ENCODE assay signal across 8 mouse cellular contexts in the genomic region with DNA sequence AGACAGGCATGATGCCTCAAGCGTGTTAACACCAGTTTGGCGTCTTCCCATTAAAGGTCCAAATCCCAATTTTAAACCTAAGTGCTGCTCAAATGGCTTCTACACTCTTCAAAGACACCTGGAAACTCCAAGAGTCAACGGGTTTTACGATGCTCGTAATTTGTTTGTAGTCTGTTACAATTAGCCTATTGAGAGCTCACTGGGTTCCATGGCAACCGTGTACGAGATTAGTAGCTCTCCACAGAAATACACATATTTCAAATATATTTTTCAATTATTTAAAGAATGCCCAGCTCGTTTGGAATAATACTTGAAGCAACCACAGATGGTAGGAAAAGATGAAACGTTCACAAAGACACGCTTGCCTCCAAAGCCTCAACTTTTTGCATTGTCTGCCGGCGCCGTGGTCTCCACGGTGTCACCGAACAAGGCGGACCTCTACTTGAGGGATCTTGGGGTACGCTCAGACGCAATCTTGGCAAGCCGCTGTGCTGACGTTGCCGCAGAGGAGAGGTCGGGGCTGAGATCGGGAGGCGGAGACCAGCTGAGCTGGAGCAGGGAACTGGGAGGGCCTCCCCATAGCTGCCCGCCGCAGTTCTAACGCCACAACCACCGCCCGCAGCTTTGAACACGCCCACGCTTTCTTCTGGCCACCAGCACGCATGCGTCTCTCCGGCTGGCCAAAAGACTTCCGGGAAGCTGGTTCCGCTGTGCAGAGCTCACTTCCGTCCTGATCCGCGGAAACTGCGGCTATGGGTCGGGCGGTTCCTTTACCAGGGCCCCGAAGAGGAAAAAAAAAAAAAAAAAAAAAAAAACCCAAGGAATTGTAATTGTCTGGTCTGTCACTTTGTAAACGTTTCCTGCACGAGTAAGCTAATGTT. TPM values are rescaled to one million over a fixed set of nuclear protein-coding genes. Genes with fewer than 3 reads are reported as not detected.
DNase-seq lines count a peak whose midpoint lies in the region; ATAC-seq and TF ChIP-seq lines count a peak whose summit lies in the region.

No protein-coding gene starts in this region.

- no peaks in the 10 kb centered on the region for H3K27me3 ChIP-seq in embryonic facial prominence, embryonic 13.5 days
- no peaks in the 10 kb centered on the region for H3K27me3 ChIP-seq in kidney, adult 2 months (replicated peaks; ENCODE audit: control insufficient read depth, insufficient read depth, low read length)
- no peaks in the 10 kb centered on the region for H3K27me3 ChIP-seq in limb, embryonic 12.5 days
- no peaks in the 10 kb centered on the region for H3K27me3 ChIP-seq in midbrain, embryonic 15.5 days (replicated peaks)
- no peaks in the 10 kb centered on the region for H3K27me3 ChIP-seq in spleen, adult 2 months (ENCODE audit: control insufficient read depth, insufficient read depth, low read length)

- H3K9me3 ChIP-seq in embryonic facial prominence, embryonic 13.5 days, result no peaks in the 10 kb centered on the region
- H3K9me3 ChIP-seq in limb, embryonic 12.5 days, result no peaks in the 10 kb centered on the region
- H3K9me3 ChIP-seq in midbrain, embryonic 15.5 days, result no peaks in the 10 kb centered on the region

- peak; percentile 88 for DNase-seq in 3134 (ENCODE audit: extremely low read depth, insufficient read length, low spot score)
- peak; percentile 94 to 96 for DNase-seq in adrenal gland, postnatal 36 days
- DNase-seq in heart, adult 18-20 months, result peak; percentile 95 to 98
- DNase-seq in kidney, adult 2 months, result peak; percentile 97
- DNase-seq in spleen, adult 2 months (ENCODE audit: low read depth in 1 of 2, low spot score in 2 of 2), result peak; percentile 88 to 92

- WGBS in embryonic facial prominence, embryonic 13.5 days, result 3% methylated on average over 45 of the region's 45 CpGs
- WGBS in kidney, adult 2 months, result 3% methylated on average over 45 of the region's 45 CpGs
- 2% methylated on average over 45 of the region's 45 CpGs for WGBS in limb, embryonic 12.5 days
- WGBS in midbrain, embryonic 15.5 days, result 2% methylated on average over 45 of the region's 45 CpGs
- 5% methylated on average over 45 of the region's 45 CpGs for whole genome bisulfite sequencing in spleen, adult 2 months

- peak overlapping the region; percentile 92 for H3K4me3 ChIP-seq in embryonic facial prominence, embryonic 13.5 days
- H3K4me3 ChIP-seq in kidney, adult 2 months (ENCODE audit: insufficient read depth, low read depth, low read length), result peak overlapping the region; percentile 88
- H3K4me3 ChIP-seq in limb, embryonic 12.5 days (replicated peaks), result peak overlapping the region; percentile 97
- peak overlapping the region; percentile 98 for H3K4me3 ChIP-seq in midbrain, embryonic 15.5 days
- peak overlapping the region; percentile 73 for H3K4me3 ChIP-seq in spleen, adult 2 months (ENCODE audit: extremely low read depth, insufficient read depth, insufficient read length)

- TF ChIP-seq POLR2A in kidney, adult 2 months (IDR thresholded peaks at IDR 0.05; ENCODE audit: low read depth, low read length), result peak; percentile 62
- TF ChIP-seq POLR2A in spleen, adult 2 months (IDR thresholded peaks at IDR 0.05; ENCODE audit: low read depth, low read length), result peak; percentile 39

- 0 out of 2 replicates have a peak, but pooled peaks cover 1% of the 10 kb centered on the region for H3K36me3 ChIP-seq in embryonic facial prominence, embryonic 13.5 days
- no peaks in the 10 kb centered on the region for H3K36me3 ChIP-seq in kidney, adult 2 months (ENCODE audit: control insufficient read depth, insufficient read depth, low read length)
- no peaks in the 10 kb centered on the region; the same call in 1 of the 2 replicates for H3K36me3 ChIP-seq in limb, embryonic 12.5 days
- H3K36me3 ChIP-seq in midbrain, embryonic 15.5 days (replicated peaks), result no peaks in the 10 kb centered on the region
- no peaks in the 10 kb centered on the region for H3K36me3 ChIP-seq in spleen, adult 2 months (ENCODE audit: control insufficient read depth, insufficient read depth, low read length)

- TF ChIP-seq CTCF in kidney, adult 2 months (conservative IDR thresholded peaks at IDR 0.05; ENCODE audit: insufficient read depth, insufficient read length, low read depth, low read length), result no peak
- no peak for TF ChIP-seq CTCF in spleen, adult 2 months (IDR thresholded peaks at IDR 0.05; ENCODE audit: extremely low read depth, insufficient read depth, insufficient read length, insufficient replicate concordance)

- peaks cover 20% of the 10 kb centered on the region for H3K4me1 ChIP-seq in embryonic facial prominence, embryonic 13.5 days
- H3K4me1 ChIP-seq in kidney, adult 2 months (ENCODE audit: control insufficient read depth, insufficient read depth, low read length), result peaks cover 6% of the 10 kb centered on the region; the same call in 1 of the 2 replicates
- peaks cover 20% of the 10 kb centered on the region for H3K4me1 ChIP-seq in limb, embryonic 12.5 days (replicated peaks)
- H3K4me1 ChIP-seq in midbrain, embryonic 15.5 days, result peaks cover 26% of the 10 kb centered on the region
- no peaks in the 10 kb centered on the region; the same call in 1 of the 2 replicates for H3K4me1 ChIP-seq in spleen, adult 2 months (ENCODE audit: control insufficient read depth, insufficient read depth, insufficient read length)

- peak; percentile 94 for ATAC-seq in embryonic facial prominence, embryonic 13.5 days (ENCODE audit: insufficient number of reproducible peaks, insufficient read depth, low FRiP score, low TSS enrichment, low read depth)
- ATAC-seq in limb, embryonic 12.5 days (ENCODE audit: insufficient number of reproducible peaks, insufficient read depth, low FRiP score, low TSS enrichment, low read depth), result peak; percentile 95
- peak; percentile 92 for ATAC-seq in midbrain, embryonic 15.5 days (replicated peaks)

- peak overlapping the region; percentile 99 for H3K27ac ChIP-seq in embryonic facial prominence, embryonic 13.5 days
- H3K27ac ChIP-seq in kidney, adult 2 months (ENCODE audit: insufficient read depth, low read depth, low read length), result peak overlapping the region; percentile 75; the same call in 1 of the 2 replicates
- peak overlapping the region; percentile 99 for H3K27ac ChIP-seq in limb, embryonic 12.5 days
- H3K27ac ChIP-seq in midbrain, embryonic 15.5 days, result peak overlapping the region; percentile 96
- peak overlapping the region; percentile 71 for H3K27ac ChIP-seq in spleen, adult 2 months (ENCODE audit: insufficient read depth, low read length)

- H3K9ac ChIP-seq in embryonic facial prominence, embryonic 13.5 days, result peak overlapping the region; percentile 97
- peak overlapping the region; percentile 58 for H3K9ac ChIP-seq in limb, embryonic 12.5 days (replicated peaks)
- H3K9ac ChIP-seq in midbrain, embryonic 15.5 days, result peak overlapping the region; percentile 86

- H3K4me2 ChIP-seq in embryonic facial prominence, embryonic 13.5 days, result peak overlapping the region; percentile 70
- H3K4me2 ChIP-seq in limb, embryonic 12.5 days, result peak overlapping the region; percentile 83
- peak overlapping the region; percentile 68 for H3K4me2 ChIP-seq in midbrain, embryonic 15.5 days

RNA-seq across cellular contexts. Expression of a gene that starts 1.1 kb away (rescaled TPM):
- 10 to 100 TPM; 76.2 to 94.2 TPM for total RNA-seq in adrenal gland, postnatal 36 days (2021)
- 95.6 and 101 TPM in 2 replicates for polyA plus RNA-seq in embryonic facial prominence, embryonic 13.5 days (2015; fragmentation: Nextera tagmentation; extraction: Ambion mirVana)
- 10 to 100 TPM; 26.7 to 30.0 TPM for total RNA-seq in heart, adult 18-20 months (2021)
- polyA plus RNA-seq in kidney, adult 2 months (2012; rRNA removed), result 10.3 and 15.3 TPM in 2 replicates
- polyA plus RNA-seq in limb, embryonic 12.5 days (2016; fragmentation: Nextera tagmentation; extraction: Ambion mirVana), result 95.0 and 98.6 TPM in 2 replicates
- polyA plus RNA-seq in midbrain, embryonic 15.5 days (2015; fragmentation: Nextera tagmentation; extraction: Ambion mirVana), result 63.3 and 69.4 TPM in 2 replicates
- 6.8 and 9.1 TPM in 2 replicates for polyA plus RNA-seq in spleen, adult 2 months (2012; rRNA removed)

RNA-seq across cellular contexts. Expression of a gene that starts 50.1 kb away (rescaled TPM):
- total RNA-seq in adrenal gland, postnatal 36 days (2021), result 1 to 10 TPM in 1 of 2 experiments, under 1 TPM in 1; 0.76 to 1.4 TPM
- polyA plus RNA-seq in embryonic facial prominence, embryonic 13.5 days (2015; fragmentation: Nextera tagmentation; extraction: Ambion mirVana), result 0.73 and 0.87 TPM in 2 replicates
- total RNA-seq in heart, adult 18-20 months (2021), result under 1 TPM; 0.20 to 0.21 TPM
- 1.8 and 2.0 TPM in 2 replicates for polyA plus RNA-seq in kidney, adult 2 months (2012; rRNA removed)
- 0.78 and 1.0 TPM in 2 replicates for polyA plus RNA-seq in limb, embryonic 12.5 days (2016; fragmentation: Nextera tagmentation; extraction: Ambion mirVana)
- polyA plus RNA-seq in midbrain, embryonic 15.5 days (2015; fragmentation: Nextera tagmentation; extraction: Ambion mirVana), result 1.1 and 1.2 TPM in 2 replicates
- polyA plus RNA-seq in spleen, adult 2 months (2012; rRNA removed), result not detected in 2 replicates

RNA-seq across cellular contexts. Expression of a gene that starts 50.2 kb away (rescaled TPM):
- not detected for total RNA-seq in adrenal gland, postnatal 36 days (2021)
- polyA plus RNA-seq in embryonic facial prominence, embryonic 13.5 days (2015; fragmentation: Nextera tagmentation; extraction: Ambion mirVana), result not detected in 2 replicates
- not detected for total RNA-seq in heart, adult 18-20 months (2021)
- not detected in 2 replicates for polyA plus RNA-seq in kidney, adult 2 months (2012; rRNA removed)
- polyA plus RNA-seq in limb, embryonic 12.5 days (2016; fragmentation: Nextera tagmentation; extraction: Ambion mirVana), result not detected in 2 replicates
- polyA plus RNA-seq in midbrain, embryonic 15.5 days (2015; fragmentation: Nextera tagmentation; extraction: Ambion mirVana), result not detected in 2 replicates
- not detected in 2 replicates for polyA plus RNA-seq in spleen, adult 2 months (2012; rRNA removed)

Comparison
In these comparisons a context has a peak if more than half of its experiments do, and no peak if none do; other contexts are left out.
1. Peak in every context shown above with its lines: DNase-seq, ATAC-seq, H3K4me3 ChIP-seq and H3K27ac ChIP-seq.